Mouse (Mus musculus) olfactory bulb, adult 2 months (tissue): Measurements from ENCODE around the gene Ldlrad1.

Source experiments
- CTCF ChIP-seq: fragments of 200-500 bp; IDR thresholded peaks from 2 replicates; pipeline ENCODE4 v1.5.1; 2012; ENCODE audit warnings: low read depth, mild to moderate bottlenecking, low read length, moderate library complexity; ENCODE audit not compliant: insufficient read depth
- POLR2A ChIP-seq: fragments of 200-500 bp; IDR thresholded peaks from 2 replicates; pipeline ENCODE4 v1.6.1; 2012; ENCODE audit warnings: mild to moderate bottlenecking, low read depth, low read length, moderate library complexity; ENCODE audit not compliant: insufficient read depth

DNA sequence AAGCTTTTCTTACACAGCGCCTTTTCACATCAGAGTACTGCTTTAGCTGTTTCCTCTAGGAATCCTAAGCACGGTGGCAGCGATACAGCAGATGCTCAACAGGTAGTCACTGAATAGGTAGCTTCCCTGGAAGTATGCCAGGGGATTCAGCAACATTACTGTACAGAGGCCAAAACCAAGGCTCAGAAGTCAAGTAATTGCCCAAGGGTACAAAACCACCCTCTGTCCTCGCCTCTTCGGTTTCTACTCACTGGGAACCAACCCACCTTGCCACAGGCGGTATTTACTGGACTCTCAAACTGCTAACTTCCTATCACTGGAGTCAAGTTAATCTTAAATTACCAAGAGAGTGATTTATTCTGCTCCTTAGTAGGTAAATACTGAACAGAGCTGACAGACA, 31.2 kb downstream of the Ldlrad1 start:
- TF ChIP-seq CTCF: no peak
- TF ChIP-seq POLR2A: no peak
